Mouse (Mus musculus) right cerebral cortex, adult 18-20 months (tissue): ENCODE results near the gene Gm42417.

Experiments used
- DNase-seq: peaks from one replicate; pipeline ENCODE4 v3.0.0; 2022; ENCODE audit warnings: mixed read lengths

Gm42417 gene

DNA sequence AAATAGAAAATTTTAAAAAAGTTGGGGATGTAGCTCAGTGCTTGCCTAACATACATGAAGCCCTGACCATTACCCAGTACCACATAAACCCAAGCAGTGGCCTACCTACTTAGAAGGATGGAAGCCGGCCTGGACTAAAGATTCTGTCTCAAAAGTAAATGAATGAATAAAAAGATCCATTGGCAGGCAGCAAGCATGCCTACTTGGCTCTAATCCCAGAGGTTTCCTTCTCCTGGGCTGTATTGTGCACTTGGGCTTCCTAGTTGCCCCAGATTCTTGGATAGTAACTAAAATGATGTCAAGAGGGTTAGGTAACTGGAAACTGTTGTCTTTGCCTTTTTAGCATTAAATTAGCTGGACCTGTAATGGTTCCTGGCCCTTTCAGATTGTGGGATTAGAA lies 25.9 kb downstream of the Gm42417 start:
- no peak for DNase-seq

DNA sequence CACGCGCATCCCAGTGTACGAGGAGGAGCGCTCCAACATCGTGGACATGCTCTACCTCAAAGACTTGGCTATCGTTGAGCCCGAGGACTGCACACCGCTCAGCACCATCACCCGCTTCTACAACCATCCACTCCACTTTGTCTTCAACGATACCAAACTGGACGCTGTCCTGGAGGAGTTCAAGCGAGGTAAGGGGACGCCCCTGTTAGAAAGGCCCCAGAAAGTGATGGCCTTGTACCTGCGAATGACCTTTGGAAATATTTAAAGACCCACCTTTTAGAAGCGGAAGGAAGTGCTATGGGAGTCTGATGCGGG lies 26.3 kb downstream of the Gm42417 start:
- DNase-seq = no peak

DNA sequence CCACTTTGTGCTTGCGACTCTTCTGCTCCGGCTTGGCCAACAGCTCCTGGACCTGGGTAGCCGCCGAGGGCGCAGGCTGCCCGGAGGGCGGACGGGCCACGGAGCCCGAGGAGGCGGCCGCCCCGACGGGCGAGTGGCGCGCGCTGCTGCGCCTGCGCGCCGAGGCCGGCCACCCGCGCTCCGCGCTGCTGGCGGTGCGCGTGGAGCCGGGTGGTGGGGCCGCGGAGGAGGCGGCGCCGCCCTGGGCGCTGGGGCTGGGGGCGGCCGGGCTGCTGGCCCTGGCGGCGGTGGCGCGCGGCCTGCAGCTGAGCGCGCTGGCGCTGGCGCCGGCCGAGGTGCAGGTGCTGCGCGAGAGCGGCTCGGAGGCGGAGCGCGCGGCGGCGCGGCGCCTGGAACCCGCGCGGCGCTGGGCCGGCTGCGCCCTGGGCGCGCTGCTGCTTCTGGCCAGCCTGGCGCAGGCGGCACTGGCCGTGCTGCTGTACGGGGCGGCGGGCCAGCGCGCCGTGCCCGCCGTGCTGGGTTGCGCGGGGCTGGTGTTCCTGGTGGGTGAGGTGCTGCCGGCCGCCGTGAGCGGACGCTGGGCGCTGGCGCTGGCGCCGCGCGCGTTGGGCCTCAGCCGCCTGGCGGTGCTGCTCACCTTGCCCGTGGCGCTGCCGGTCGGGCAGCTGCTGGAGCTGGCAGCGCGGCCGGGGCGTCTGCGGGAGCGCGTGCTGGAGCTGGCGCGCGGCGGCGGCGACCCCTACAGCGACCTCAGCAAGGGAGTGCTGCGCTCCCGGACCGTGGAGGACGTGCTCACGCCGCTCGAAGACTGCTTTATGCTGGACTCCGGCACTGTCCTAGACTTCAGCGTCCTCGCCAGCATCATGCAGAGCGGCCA lies 26.9 kb downstream of the Gm42417 start:
- peak; percentile 65 for DNase-seq

DNA sequence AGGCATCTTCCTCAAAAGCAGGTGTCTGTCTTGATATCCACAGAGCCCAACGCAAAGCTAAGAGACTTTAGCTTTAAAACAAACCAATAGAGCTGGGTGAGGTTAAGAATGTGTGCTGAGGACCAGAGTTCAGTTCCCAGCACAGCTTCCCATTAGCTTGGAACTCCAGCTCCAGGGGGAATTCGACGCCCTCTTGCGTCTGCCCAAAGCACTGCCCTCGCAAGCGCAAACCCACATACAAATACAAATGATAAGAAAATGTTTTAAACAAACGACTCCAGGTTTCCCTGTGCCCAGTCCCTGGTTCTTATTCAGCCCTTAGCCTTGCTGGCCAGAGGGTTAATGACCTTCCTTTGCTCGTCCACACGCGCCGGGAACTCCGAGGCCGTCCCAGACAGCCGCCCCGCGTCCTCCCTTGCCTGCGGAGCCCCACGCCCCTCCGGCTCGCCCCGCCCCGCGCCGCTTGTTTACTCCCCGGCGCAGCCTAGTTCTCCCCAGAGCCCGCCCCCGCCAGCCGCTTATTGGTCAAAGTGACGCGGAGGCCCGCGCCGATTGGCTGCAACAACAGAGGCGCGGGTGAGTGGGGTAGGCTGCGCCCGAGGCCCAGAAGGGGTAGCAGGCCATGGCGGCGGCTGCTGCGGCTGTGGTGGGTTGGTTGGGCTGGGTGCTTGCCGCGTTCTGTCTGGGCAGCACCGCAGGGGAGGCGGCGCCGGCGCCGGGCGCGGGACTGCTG lies 27.8 kb downstream of the Gm42417 start, which contains the start of gene Cnnm3:
Cnnm3 (plus strand) TSS at position 579 of the 733 bp plus-strand sequence.
- peak; percentile 99 for DNase-seq

DNA sequence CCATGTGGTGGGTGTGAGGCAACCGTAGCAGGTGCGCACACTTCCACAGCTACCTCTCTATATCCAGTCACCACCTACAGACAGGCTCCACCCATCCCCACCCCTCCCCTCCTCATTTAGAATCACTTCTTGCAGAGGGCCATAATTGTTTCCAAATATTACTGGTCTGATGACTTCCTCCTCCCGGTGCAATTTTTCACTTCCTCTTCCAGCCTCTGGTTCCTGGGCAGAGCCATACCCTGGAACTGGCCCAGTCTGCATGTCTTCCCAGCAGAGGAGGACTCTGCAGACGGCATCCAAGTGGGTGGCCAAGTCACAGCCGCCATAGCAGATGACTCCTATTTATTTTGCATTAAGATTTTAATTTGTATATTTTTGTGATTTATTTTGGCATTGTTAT lies 31.0 kb downstream of the Gm42417 start:
- no peak for DNase-seq

DNA sequence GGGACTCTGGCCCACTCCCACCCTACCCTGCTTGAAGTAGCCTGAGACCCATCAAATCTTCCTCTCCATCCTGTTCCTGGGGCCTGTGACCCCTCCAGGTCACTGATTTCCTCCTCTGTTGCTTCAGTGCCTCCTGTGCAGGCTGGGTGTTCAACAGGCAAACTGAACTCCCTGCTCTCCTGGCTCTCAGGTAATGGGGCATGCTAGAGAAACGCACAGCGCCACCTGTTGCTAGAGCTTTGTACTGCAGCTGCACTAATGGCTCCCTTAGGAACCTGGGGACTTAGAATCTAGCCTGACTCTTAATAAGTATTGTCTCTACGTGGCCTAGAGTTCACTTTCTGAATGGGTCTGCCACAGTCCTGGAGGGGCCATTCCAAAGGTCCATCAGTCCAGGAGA lies 38.0 kb downstream of the Gm42417 start:
- DNase-seq = peak; percentile 60

DNA sequence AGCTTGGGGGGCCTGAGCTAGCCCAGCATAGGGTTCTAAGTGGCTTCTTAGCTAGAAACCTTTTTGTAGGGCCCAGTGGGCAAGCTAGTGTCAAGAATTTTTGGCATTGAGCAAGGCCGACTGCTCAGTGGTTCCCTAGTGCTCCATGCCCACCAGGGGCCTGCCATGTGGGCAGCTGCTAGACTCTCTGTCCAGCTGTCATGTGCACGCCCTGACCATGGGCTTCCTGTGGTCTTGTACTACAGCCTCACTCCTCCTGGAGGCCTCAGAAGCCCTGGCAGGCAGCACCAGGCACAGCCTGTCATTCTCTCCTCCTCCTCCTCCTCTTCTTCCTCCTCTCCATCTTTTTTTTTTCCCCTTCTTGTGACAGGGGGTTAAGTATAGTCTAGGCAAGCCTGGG lies 41.9 kb downstream of the Gm42417 start:
- no peak for DNase-seq

DNA sequence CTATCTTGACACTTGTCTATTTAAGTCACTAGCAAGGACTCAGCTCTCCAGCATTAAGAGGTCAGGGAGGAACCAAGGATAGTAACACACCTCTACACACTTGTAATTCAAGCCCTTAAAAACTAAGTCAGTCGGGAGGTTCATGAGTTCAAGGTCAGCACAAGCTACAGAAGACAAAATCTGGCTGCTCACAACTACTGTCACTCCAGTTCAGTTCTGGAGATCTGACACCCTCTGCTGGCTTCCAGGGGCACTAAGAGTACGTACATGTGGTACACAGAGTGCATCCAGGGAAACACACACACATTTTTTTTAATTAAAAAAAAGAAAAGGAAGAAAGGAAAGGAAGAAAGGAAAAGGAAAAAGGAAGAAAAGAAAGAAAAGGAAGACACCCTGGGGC lies 42.5 kb downstream of the Gm42417 start:
- no peak for DNase-seq

DNA sequence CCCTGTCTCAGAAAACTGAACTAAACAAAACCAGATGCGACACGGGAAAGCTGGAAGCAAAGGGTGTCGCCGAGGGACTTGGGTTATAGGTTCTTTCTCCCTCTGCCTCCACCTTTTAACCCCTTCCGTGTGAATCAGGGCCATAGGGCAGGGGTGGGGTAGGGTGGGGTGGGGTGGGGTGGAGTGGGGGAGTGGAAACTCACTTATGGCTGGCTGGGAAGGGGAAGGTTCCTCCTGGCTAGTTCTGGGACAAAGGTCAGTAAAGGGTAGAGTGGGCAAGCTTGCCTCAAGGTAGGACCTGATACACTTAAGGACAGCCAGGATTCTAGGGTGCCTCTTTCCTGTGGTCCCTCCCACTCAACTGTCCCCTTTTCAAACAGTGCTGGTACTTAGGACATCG lies 45.9 kb downstream of the Gm42417 start:
- DNase-seq = no peak

DNA sequence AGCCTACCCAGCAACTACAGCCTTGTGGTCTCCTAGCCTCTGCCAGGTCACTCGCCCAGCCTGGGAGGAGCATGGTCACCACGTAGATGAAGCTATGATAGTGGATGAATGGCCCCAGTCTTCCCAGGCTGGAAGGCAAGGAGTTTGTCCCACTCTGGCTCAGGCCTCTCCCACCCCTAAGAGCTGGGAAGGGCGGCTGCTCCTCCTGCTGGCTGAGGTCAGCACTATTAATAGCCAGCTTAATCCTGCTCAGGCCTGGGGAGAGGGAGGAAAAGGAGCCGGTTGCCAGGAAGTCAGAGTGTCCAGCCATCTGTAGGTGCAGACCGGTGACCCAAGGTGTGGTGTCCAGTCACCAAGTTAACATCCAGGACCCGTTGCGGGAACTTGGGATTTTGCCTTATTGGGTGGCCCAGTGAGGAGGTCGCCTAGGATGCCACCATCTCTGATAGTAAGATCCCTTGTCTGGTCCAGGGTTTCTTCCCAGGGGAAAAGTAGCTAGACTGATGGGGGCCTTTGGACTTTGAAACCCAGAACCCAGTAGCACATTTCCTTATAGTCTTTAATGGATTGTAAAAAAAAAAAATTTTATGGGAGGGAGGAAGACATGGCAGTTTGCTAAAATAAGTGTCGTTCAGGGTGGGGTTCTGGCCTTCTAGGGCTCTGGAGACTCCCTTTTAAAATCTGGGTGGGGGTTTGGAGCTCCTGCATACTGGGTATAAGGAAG lies 46.7 kb downstream of the Gm42417 start:
- no peak for DNase-seq

DNA sequence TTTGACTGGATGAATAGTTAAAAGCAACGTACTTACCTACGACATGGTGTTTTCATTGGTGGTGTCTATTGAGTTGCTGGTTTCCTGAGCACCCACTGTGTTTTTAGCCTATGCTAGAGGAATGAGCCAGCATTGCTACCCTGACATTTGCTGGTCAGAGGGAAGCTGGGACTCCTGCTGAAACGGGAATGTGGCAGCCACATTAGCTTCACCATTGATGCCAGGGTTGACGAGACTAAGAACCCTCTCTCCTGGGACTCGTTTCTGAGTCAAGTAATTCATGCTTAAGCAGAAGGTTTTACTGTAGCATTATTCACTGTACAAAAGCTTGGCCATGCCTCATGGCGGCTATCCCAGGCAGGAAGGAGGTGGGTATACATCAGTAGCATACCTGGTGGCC lies 49.6 kb downstream of the Gm42417 start:
- no peak for DNase-seq

DNA sequence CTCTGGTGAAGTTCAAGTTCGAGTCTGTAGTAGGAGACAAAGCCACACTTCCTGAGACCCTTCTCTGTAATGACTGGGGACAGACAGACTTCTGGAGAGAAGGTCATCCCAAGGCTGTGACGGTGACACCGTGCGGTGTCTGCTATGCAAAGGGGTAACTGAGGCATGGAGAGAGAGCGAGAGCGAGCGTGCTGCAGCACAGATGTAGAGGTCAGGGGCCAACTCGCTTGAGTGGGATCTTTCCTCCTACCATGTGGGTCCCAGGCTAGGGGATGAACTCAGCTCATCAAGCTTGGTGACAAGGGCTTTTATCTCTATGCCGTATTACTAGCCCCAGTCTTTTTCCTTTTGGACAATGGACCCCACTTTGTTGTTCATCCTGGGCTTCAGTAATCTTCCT lies 52.1 kb downstream of the Gm42417 start:
- DNase-seq = no peak

DNA sequence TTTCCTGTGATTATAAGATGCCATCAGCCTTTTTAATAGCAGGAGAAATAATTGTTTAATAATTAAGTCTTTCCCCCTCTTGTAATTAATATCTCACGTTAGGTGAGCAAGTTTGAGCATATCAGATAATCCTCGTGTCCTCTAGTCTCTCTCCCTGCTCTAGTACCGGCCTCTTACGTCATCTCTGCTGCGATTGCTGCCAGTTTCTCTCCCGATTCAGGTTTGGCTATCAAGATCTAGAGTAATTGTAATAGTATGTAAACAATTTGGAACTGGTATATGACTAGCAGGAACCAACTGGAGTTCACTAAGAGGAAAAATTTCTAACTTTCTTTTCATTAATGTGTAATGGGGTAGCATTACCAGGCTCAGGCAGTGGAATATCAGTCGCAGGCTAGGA lies 54.1 kb downstream of the Gm42417 start:
- DNase-seq = no peak

DNA sequence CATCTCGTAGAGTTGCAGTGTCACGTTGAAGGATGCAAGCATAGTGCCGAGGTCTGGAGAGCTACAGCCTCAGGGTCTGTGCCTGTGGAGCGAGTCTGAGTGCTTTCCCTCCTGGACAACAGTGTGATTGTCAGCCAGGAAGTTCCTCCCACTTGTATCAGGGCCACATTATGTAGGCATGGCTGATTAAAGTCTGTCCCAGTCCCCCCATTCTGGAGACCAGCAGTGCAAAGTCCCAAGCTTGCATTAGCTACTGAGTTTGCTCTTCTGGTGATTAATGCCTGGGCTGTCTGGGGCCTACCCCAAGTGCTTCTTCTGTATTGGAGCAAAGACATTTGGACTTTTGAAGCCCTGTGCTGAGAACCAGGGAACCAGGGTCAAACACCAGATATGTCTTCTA lies 55.4 kb downstream of the Gm42417 start:
- DNase-seq = no peak
